Mouse (Mus musculus): ENCODE results near the gene Zfp652.
"Not testable (repeated sequence)": the region's sequence is repeated elsewhere in the genome, so short reads cannot be mapped to it uniquely, and the experiment has no call there.

Zfp652 gene

DNA sequence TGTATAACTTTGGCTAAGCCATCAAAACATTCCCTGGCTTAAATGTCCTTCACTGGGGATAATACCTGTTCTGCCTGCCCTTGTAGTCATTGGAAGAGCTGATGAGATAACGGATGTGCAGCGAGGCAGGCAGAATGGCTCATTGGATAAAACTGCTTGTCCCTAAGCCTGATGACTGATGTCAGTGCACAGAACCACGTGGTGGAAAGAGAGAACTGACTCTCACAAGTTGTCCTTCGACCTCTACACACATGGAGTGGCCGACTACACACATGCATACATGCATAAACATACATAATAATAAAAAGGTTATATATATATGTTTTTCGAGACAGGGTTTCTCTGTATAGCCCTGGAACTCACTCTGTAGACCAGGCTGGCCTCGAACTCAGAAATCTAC, 2.0 kb upstream of the Zfp652 start:
- DNase-seq (ENCODE audit: extremely low read depth, low read depth, low spot score): no peak

DNA sequence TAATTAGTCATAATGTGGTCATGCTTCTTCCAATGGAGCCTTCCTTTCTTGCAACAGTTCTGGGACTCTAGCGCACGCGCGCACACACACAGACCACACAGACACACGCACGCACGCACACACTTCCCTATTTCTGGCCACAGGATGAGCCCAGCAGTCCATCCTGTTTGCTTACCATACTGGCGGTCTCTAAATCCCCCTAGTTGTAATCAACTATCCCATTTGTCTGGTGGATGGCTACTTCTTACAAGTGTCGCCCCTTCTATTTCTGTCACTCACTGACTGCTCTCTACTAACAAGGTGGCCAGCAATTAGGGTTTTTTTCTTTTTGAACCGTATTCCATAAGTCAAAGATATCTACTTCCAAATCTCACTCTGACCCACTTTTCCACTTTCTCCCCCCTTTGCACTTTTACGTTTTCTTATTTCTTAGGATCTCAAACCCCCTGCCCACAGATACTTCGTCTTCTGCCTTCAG, 349 bp upstream of the Zfp652 start:
- no peak for DNase-seq (ENCODE audit: extremely low read depth, low read depth, low spot score)

DNA sequence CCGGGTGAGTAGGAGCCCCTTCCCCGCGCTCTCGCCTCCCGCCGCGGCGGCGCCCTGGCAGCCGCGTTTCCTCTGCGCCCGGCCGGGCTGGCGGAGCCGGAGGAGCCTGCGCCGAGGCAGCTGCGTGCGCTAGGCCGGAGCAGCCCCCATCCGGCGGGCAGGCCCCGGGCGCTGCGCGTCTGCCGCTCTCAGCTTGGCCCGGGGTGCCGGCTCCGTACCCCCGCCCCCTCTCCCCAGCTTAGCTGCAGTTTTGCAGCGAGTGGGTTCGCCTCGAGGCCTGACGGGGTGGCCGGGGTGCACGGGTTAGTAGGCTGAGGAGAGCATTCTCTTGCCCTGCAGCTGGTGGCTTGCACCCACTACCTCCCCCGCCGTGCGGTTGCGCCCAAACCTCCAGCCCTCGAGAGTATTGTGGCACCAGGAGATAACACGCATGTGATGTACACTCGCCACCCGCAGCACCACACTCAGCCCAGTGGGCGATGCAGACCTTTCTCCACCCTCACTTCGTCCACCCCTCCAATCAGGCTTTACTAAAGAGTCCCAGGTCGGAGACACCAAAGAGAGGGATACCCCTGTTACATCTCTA, 845 bp downstream of the Zfp652 start:
- DNase-seq (ENCODE audit: extremely low read depth, low read depth, low spot score): no peak

DNA sequence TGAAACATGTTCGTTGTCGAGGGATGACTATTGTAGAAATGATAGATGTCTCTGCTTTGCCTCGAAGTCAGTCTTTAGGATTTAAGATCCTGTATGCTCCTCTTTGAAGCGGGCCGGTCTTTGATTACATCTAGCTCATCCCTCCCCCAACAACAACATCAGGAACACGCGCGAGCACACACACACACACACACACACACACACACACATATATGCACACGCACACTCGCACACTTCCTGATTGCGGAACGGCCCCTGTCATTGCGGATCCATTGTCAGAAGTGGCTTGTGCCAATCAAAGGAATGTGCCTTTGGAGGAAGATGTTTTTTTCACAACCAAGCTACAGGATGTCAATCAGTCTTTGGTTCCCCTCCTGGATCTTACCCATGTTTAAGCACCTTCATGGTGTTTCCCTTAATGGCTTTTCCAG, 1.4 kb downstream of the Zfp652 start:
- DNase-seq (ENCODE audit: extremely low read depth, low read depth, low spot score): no peak

DNA sequence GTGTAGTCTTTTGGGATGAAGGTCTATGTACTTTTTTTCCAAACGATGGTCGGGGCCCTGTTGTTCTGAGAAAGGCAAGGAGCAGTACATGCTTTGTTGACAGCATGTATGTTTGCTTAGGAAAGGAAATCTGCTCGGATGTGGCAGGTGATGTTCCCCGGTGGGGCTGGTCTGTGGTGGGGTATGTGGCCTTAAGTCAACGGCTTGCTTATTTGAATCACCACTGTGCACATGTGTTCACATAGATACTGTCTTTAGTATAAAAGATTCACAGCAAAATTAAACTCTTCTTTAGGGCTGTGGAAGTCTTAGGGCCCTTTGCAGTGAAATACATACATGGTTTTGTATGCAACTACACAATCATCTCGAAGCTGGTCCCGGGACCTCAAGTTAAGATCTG, 1.9 kb downstream of the Zfp652 start:
- DNase-seq (ENCODE audit: extremely low read depth, low read depth, low spot score): no peak

DNA sequence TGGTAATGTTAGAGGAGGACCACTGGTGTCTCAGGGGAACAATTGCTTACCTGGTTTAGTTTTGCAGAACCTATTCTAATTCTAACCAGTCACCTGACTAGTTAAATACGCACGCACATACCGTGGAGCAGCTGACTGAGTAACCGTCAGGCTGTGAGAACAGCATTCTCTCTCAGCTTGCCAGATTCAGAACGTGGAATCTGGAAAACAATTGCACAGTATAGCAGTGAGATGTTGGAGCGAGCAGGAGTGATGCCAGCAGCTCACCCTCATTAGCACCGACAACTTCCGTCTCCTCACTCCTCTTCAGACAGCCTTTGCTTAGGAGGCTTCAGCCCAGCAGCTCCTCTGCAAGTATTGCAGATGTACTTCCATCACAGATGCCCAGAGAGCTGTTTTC, 3.7 kb downstream of the Zfp652 start:
- DNase-seq (ENCODE audit: extremely low read depth, low read depth, low spot score): no peak

DNA sequence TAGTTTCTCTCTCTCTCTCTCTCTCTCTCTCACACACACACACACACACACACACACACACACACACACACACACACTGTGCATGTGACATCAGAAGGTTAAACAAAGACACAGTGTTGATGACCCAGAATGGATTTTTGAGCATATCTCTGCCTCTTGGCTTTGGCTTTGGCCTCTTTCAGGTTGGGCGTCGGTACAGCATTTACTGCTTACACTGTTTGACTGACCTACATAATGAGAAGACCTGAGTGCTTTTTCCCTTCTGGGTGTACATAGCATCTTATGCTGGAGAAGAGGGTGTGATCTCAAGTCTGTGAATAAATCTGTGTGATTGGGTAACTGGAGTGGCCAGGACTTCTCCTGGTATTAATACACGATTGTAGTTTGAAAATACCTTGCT, 6.9 kb downstream of the Zfp652 start:
- no peak for DNase-seq (ENCODE audit: extremely low read depth, low read depth, low spot score)

DNA sequence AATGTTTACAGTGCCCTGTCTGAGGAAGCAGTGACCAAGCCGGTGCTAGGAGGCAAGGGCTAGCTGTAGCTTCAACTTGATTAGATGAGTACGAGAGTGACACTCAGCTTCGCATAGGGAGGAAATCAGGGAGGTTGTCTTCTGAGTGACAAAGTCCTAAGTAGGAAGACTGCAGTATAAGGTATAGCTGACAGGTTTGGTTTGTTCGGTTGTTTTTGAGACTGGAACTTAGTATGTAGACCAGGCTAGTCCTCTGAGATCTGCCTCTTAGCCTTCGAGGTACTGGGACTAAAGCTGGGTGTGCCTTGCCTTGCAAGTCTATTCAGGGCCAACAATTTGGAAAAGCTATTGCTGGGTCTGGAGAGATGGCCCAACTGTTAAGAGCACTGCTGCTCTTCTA, 10.8 kb downstream of the Zfp652 start, which contains the start of gene B130006D01Rik:
B130006D01Rik (plus strand) TSS at position 301 of the 400 bp plus-strand sequence.
- no peak for DNase-seq (ENCODE audit: extremely low read depth, low read depth, low spot score)

DNA sequence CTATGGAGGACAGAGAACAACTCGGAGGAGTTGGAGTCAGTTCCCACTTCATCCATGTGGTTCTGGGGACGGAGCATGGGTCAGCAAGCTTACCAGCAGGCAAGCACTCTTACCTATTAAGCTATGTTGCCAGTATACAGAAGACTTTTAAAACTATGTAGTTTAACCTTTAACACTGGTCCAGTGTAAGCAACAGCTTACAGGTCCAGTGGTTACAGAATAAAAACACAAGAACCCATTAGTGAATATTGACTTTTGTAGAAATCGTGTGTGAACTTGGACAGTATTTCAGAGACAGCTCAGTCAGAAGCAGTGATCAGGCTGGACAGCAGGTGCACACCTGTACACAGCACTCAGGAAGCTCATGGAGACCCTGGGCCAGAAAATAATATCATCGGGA, 12.0 kb downstream of the Zfp652 start:
- DNase-seq (ENCODE audit: extremely low read depth, low read depth, low spot score): no peak

DNA sequence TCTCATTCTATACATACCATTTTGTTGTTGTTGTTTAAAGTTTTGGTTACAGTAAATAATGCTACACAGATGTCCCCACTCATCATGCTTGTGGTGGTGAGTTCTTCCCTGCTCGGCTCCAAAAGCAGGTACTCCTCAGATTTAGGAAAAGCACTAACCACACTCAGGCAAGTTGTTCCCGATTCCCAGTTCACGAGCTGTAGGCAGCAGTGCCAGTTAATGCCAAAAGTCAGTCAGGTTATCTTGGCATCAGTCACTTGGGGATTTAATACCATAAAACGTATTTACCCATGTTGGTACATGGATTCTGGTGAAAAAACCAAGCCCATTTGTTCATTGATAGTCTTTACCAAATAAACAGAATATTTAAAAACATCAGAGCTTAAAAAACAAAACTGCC, 13.7 kb downstream of the Zfp652 start:
- DNase-seq (ENCODE audit: extremely low read depth, low read depth, low spot score): no peak

DNA sequence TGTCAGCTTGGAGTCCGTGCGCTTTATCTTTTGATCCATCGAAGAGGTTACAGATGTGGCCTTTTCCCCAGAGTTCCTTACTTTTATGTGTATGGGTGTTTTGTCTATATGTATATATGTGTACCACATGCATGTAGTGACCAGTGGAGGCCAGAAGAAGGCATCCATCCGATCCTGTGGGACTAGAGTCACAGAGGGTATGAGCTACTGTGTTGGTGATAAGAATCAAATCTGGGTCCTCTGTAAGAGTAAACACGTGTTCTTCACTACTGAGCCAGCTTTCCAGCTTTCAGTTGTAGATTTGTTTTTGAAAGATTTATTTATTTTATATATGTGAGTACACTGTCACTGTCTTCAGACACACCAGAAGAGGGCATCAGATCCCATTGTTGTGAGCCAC, 15.5 kb downstream of the Zfp652 start:
- DNase-seq (ENCODE audit: extremely low read depth, low read depth, low spot score): no peak

DNA sequence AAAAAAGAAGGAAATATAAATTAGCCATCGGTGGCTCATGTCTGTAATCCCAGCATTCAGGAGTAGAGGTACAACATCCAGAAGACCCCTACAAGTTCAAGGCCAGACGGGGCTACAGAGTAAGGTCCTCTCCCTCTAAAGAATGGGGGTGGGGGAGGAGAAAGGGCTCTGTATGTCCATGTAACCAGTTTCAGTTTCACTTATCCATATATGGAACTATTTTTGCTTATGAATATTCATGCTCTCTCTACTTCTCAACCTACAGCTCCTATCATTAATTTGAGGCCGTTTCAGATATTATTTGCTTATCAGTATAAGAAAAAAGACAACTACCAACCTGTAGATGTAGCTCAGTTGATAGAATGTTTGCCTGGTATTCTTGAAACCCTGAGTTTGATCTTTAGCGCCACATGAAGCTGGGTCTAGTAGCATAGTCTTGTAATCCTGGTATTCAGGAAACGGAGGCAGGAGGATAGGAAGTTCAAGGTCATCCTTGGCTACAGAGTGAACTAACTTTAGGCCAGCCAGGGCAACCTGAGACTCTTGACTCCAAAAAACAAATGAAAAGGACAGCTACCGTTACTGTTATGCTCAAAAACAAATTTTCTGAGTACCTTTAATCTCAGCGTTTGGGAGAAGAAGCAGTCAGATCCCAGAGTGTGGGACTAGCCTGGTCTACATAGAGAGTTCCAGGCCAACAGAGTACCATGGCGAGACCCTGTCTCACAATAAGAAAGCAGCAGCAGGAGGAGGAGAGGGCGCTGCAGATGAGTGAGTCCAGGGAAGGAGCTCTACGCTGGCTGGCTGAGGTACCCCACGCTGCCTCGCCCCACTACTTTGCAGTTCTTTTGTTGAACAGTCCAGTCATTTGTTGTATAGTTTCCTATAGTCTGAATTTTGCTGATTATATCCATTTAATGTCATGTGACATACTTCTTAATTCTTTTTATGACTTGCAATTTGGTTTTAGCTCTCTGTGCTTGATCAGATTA, 16.7 kb downstream of the Zfp652 start:
- no peak for DNase-seq (ENCODE audit: extremely low read depth, low read depth, low spot score)

DNA sequence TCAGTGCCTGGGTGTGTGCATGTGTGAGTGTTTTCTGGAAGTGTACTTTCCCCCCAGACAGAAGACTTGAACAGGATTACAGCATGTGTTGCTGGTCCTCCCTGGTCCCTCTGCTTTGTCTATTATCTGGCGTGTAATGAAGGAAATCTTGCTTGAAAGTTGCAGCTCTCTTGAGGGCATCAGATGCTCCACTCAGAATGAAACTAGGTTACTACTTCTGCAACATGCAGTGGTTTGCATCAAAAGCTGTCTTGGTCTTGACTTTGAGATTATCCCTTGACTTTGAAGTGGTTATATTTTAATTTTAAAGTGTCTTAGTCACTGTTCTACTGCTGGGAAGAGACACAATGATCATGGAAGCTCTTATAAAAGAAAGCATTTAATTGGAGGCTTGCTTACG, 22.0 kb downstream of the Zfp652 start:
- no peak for DNase-seq (ENCODE audit: extremely low read depth, low read depth, low spot score)

DNA sequence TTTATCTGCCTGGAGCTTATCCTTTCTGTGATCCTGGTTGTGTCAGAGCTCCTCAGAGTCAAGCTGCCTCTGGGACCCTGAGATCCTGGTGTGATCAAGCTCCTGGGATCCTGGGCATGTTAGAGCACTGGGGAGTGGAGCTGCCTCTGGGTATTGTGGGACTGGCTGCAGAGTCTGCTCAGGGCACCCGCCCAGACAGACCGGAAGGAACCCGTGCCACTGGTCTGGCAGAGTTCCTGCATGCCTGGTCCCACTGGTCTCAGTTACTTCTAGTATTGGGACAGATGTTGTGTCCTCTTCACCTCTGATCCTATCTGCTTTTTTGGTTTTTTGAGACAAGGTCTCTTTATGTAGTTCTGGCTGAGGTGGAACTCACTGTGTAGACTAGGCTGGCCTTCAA, 25.3 kb downstream of the Zfp652 start:
- no peak for DNase-seq (ENCODE audit: extremely low read depth, low read depth, low spot score)

DNA sequence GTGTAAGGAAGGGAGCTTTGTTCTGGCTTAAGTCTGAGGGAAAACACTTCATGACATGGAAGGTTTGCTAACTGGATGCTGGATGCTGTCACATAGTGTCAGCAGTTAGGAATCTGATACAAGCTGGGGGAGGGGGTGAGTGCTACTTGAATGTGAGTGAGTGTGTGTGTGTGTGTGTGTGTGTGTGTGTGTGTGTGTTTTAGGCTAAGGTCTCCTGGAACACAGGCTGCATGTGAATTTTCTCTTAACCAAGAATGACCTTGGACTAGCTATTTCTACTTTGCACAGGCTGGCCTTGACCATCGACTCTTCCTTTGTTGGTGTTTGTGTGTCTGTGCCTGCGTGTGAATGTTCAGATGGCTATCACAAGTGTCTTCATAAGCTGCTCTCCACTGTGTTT, 32.0 kb downstream of the Zfp652 start:
- DNase-seq (ENCODE audit: extremely low read depth, low read depth, low spot score): no peak

DNA sequence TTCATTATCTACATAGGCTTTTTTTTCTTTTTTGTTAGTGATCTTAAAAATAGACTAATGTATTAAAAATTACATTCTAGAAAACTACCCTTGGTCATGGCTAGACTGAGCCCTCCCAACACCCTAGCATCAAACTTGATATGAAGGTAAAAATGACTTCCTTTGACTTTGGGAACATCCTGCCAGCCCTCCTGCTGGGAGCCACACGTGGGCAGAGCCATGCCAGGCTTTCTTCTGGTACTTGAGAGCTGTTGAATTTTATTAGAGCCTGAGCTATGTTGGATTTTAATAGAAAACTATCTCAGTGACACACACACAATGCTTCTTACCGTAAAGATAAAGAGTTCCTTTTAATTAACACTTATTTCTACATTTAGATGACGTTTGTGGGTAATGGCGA, 34.3 kb downstream of the Zfp652 start:
- no peak for DNase-seq (ENCODE audit: extremely low read depth, low read depth, low spot score)

DNA sequence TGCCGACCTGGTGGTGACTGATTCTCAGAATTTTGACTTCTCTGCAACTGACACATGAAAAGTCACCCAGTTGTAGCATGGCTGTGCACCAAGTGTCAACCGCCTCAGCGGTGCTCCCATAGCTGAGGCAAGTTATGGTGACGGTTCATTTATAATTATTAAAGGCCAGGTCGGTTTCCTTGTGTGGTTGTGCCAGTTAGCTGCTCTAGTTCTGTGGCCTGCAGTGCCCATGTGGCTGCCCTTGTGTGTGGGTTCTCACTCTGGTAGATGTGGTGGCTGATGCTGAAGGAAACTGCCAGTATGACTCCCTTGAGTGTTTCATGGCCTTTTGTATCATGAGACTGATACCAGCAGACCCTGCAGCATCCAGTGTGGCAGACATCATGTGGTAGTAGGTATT, 35.9 kb downstream of the Zfp652 start:
- DNase-seq (ENCODE audit: extremely low read depth, low read depth, low spot score): no peak

DNA sequence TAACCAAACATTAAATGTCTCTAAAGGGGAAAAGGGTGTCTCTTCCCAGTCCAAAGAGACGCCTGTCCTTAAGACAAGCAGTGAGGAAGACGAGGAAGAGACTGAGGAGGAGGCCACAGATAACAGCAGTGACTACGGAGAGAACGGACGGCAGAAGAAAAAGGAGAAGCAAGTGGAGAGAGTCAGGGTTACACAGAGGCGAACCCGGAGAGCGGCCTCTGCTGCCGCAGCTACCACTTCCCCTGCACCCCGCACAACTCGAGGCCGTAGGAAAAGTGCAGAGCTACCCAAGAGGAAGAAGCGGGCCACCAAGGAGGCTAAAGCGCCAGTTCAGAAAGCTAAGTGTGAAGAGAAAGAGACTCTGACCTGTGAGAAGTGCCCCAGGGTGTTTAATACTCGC, 37.1 kb downstream of the Zfp652 start:
- DNase-seq (ENCODE audit: extremely low read depth, low read depth, low spot score): no peak

DNA sequence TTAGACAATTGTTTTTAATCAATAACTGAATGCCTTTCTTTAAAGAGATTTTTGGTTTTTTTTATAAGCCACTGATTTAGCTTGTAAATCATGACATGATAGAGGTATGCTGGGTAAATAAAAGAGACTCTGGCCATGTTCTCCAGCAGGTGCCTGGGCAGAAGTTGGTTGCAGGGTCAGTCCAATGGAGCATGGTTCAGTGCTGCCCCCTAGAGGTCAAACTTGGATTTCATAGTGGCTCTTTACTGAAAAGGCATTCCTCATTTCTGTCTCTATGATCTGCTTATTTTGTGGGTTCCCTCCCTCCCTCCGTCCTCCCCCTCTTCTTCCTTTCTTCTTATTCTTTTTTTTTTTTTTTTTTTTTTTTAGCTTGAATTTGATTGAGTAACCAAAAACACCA, 38.5 kb downstream of the Zfp652 start:
- DNase-seq (ENCODE audit: extremely low read depth, low read depth, low spot score): no peak

DNA sequence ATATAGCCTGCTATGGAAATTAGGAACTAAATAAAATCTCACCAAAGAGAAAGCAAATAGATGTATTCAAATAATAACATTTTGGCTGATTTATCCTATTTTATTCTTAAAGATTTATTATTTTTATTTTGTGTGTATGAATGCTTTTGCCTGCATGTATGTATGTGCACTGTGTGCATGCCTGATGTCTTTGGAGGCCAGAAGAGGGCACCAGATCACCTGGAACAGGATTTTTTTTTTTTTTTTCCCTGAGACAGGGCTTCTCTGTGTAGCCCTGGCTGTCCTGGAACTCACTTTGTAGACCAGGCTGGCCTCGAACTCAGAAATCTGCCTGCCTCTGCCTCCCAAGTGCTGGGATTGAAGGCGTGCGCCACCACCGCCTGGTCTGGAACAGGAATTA, 42.7 kb downstream of the Zfp652 start:
- DNase-seq (ENCODE audit: extremely low read depth, low read depth, low spot score): not testable (repeated sequence)

DNA sequence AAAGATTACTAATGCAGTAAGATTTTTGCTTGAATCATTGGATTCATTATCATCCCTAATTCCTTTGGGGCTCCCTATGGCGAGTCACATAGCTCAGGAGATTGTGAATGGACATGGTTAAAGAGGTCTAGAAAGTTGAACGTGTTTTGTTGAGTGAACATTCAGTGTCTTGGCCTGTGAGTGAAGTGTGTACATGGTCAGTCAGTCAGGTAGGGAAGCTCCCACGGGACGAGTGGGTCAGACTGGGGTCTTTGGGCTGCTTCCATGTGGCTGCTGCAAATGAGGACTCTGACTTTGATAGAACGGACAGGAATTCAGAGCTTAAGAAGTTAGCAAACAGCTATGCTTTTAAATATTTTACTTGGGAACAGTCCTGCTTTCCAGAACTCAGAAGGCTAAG, 48.0 kb downstream of the Zfp652 start:
- DNase-seq (ENCODE audit: extremely low read depth, low read depth, low spot score): no peak

DNA sequence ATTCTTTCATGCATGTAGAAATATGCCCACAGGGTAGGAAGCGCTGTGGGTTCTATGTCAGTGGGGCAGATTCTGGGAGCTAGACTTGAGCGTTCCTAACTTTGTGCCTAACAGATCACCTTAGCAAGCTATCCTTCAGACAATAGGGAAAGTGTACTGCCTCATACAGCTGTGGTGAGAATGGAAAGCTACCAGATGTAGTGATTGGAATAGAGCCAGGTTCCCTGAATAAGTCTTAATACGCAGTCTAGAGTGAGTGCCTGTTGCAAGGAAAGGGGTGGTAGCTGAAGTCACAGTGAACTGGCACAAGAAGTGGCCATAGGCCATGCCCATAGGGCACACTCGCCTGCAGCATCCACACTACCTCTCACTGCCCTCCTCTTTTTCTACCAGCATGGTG, 50.5 kb downstream of the Zfp652 start:
- DNase-seq (ENCODE audit: extremely low read depth, low read depth, low spot score): no peak
